Mouse (Mus musculus): ENCODE data around the gene Ibsp. TPM values are rescaled to one million over a fixed set of nuclear protein-coding genes. Genes with fewer than 3 reads are reported as not detected.
A peak's percentile ranks its signal among the peaks of the same experiment; 100 is the strongest.

Gene Ibsp
- polyA plus RNA-seq (2015; fragmentation: Nextera tagmentation; extraction: Ambion mirVana) = 0.10 and 0.22 TPM in 2 replicates

- Histone ChIP-seq H3K4me2 (no peak within 1 kb of the TSS), H3K27me3 (replicated peaks) (no peaks in the 10 kb centered on the region), H3K36me3 (no peaks in the 10 kb centered on the region), H3K9ac (no peak within 1 kb of the TSS), H3K27ac (no peak within 1 kb of the TSS), H3K9me3 (no peaks in the 10 kb centered on the region), H3K4me1 (no peaks in the 10 kb centered on the region), H3K4me3 (replicated peaks) (no peak within 1 kb of the TSS)
- WGBS = 54% methylated on average over 6 of the region's 6 CpGs
- ATAC-seq (ENCODE audit: insufficient read depth, low FRiP score, low read depth) = no peak
Observed at GRCm38 (mm10) chr5:104298994-104299393, at the start of gene Ibsp. Ibsp (plus strand) TSS chr5:104299171.

GRCm38 (mm10) chr5:104251811-104252210 lies 47.2 kb upstream of the Ibsp start:
- Histone ChIP-seq H3K27me3 (replicated peaks) (no peaks in the 10 kb centered on the region), H3K4me1 (no peaks in the 10 kb centered on the region), H3K4me3 (replicated peaks) (no peak overlapping the region), H3K9me3 (no peaks in the 10 kb centered on the region), H3K27ac (no peak overlapping the region), H3K4me2 (no peak overlapping the region), H3K9ac (no peak overlapping the region), H3K36me3 (no peaks in the 10 kb centered on the region)
- no peak for ATAC-seq (ENCODE audit: insufficient read depth, low FRiP score, low read depth)
- WGBS = 77% methylated on average over 5 of the region's 5 CpGs

GRCm38 (mm10) chr5:104256585-104256984 lies 42.4 kb upstream of the Ibsp start:
- Histone ChIP-seq H3K4me1 (no peaks in the 10 kb centered on the region), H3K4me3 (replicated peaks) (no peak overlapping the region), H3K9ac (no peak overlapping the region), H3K36me3 (no peaks in the 10 kb centered on the region), H3K27ac (no peak overlapping the region), H3K27me3 (replicated peaks) (no peaks in the 10 kb centered on the region), H3K9me3 (no peaks in the 10 kb centered on the region), H3K4me2 (no peak overlapping the region)
- 58% methylated on average over 3 of the region's 3 CpGs for WGBS
- ATAC-seq (ENCODE audit: insufficient read depth, low FRiP score, low read depth) = no peak

DNA sequence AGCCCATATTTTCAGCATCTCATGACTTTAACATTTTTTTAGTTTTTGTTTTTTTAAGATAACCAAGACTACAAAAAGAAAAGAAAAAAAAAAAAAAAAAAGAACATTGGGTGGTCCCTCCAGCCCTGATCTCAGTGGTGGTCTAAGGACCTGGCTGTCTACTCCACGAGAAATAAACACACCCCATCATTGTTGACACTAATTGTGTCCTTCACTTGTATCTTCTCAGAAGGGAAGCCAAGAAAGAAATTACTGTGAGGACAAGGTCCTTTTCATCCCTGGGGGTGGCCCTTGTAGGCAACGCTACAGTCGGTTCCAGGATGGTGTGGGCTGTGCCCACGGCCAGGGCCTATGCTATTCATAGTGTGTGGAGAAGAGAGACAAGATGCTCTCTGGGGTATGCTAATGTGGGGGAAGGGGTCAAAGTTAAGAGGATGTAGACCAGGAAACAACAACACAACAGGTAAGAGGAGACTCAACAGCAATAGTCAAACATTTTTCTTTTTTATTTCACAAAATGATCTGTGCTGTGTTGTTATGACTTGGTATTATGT lies 37.0 kb upstream of the Ibsp start:
- H3K4me3 ChIP-seq (replicated peaks) = no peak overlapping the region
- H3K9ac ChIP-seq = no peak overlapping the region
- ATAC-seq (ENCODE audit: insufficient read depth, low FRiP score, low read depth) = no peak
- no peaks in the 10 kb centered on the region for H3K27me3 ChIP-seq (replicated peaks)
- no peak overlapping the region for H3K4me2 ChIP-seq
- H3K4me1 ChIP-seq = no peaks in the 10 kb centered on the region
- WGBS = 59% methylated on average over 4 of the region's 4 CpGs
- no peak overlapping the region for H3K27ac ChIP-seq
- no peaks in the 10 kb centered on the region for H3K9me3 ChIP-seq
- H3K36me3 ChIP-seq = no peaks in the 10 kb centered on the region

DNA sequence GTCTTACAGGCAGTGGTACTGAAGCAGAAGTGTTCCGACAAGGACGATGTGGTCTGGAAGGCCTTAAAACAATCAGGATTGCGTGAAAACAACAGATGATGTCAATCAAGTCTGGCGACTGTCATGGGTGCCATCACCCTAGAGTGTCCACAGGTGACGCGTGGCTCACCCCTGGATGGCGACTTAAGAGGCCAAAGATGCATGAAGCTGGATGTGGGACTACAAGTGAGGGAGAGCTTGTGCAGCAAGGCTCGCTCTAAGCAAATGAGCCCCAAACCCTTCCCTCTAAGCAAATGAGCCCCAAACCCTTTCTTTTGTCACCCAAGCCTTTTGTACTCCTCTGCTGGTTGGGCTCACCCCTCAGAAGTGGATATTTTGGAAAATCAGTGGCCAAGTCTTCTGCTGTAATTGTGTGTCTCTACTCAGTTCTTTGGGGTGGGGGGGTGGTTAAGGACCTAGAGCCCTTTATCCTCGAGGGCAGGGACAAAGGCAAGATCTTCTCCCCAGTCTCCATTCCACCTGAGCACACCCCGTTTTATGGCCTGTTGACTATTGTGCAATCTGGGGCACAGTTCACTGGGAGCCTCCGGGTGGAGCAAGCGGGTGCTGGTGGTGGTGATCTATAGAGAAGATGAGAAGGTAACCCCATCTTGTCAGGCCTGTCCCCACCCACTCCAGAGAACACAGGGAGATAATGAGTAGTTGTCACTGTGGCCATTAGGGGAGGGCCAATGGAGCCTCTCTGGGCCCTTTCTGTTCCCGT lies 35.8 kb upstream of the Ibsp start:
- no peak overlapping the region for H3K4me3 ChIP-seq (replicated peaks)
- no peak overlapping the region for H3K27ac ChIP-seq
- H3K9ac ChIP-seq = no peak overlapping the region
- no peak overlapping the region for H3K4me2 ChIP-seq
- H3K36me3 ChIP-seq = no peaks in the 10 kb centered on the region
- no peaks in the 10 kb centered on the region for H3K4me1 ChIP-seq
- ATAC-seq (ENCODE audit: insufficient read depth, low FRiP score, low read depth) = peak; percentile 35; the same call in 1 of the 2 replicates
- WGBS = 86% methylated on average over 13 of the region's 13 CpGs
- no peaks in the 10 kb centered on the region for H3K9me3 ChIP-seq
- H3K27me3 ChIP-seq (replicated peaks) = no peaks in the 10 kb centered on the region

GRCm38 (mm10) chr5:104294201-104294600 lies 4.8 kb upstream of the Ibsp start:
- Histone ChIP-seq H3K9ac (no peak overlapping the region), H3K27ac (no peak overlapping the region), H3K27me3 (replicated peaks) (no peaks in the 10 kb centered on the region), H3K36me3 (no peaks in the 10 kb centered on the region), H3K4me1 (no peaks in the 10 kb centered on the region), H3K4me3 (replicated peaks) (no peak overlapping the region), H3K4me2 (no peak overlapping the region), H3K9me3 (no peaks in the 10 kb centered on the region)
- 69% methylated on average over 6 of the region's 6 CpGs for WGBS
- ATAC-seq (ENCODE audit: insufficient read depth, low FRiP score, low read depth) = no peak

DNA sequence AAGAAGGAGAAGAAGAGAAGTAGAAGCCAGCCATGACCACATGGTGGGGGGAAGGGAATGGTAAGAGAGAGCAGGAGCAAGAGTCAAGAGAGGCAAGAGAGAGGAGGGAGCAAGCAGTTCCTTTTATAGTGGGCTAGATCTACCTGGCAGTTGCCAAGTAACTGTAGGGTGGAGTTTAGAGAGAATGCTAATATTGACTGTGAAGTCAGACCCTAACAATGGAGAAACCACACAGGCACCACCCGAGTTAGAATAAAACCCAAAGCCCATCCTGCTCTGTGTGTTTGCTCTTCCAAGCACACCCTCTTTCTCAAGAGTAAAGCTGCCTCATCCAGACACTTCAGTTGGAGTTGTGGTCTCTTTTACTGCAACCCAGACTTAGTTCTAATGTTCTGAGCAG lies 15.1 kb downstream of the Ibsp start:
- 52% methylated on average over 1 of the region's 1 CpGs for WGBS

DNA sequence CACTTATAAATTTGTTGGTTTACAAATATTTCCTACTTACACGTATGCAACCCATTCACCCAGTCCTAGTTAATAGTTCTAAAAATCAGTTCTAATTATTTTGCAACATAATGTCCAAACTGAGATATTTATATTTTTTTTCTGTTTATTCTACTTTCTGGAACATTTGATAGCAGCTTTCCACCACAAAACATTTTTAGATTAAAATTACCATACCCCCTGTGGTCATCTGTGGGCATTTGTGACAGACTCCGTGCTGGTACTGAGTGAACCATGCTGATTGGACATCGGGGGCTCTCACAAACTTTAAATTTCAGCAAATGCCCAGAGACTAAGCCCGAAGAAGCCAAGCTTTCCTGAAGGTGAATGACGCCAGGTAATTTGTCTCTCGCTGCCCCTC lies 26.1 kb downstream of the Ibsp start, which contains the start of gene Mepe:
Gene Mepe, plus strand, starts transcription at position 301 of the 400 bp plus-strand sequence.
- no peaks in the 10 kb centered on the region for H3K4me1 ChIP-seq
- WGBS = 81% methylated on average over 6 of the region's 6 CpGs
- H3K4me3 ChIP-seq (replicated peaks) = no peak within 1 kb of the TSS
- H3K4me2 ChIP-seq = no peak within 1 kb of the TSS
- H3K27me3 ChIP-seq (replicated peaks) = no peaks in the 10 kb centered on the region
- H3K9me3 ChIP-seq = no peaks in the 10 kb centered on the region
- ATAC-seq (ENCODE audit: insufficient read depth, low FRiP score, low read depth) = no peak
- H3K27ac ChIP-seq = no peak within 1 kb of the TSS
- H3K36me3 ChIP-seq = no peaks in the 10 kb centered on the region
- H3K9ac ChIP-seq = no peak within 1 kb of the TSS

More for the DNA sequence above, 15.1 kb downstream of the Ibsp start:
- Histone ChIP-seq H3K27me3 (replicated peaks) (no peaks in the 10 kb centered on the region), H3K36me3 (no peaks in the 10 kb centered on the region), H3K4me2 (no peak overlapping the region), H3K27ac (no peak overlapping the region), H3K9me3 (no peaks in the 10 kb centered on the region), H3K4me3 (replicated peaks) (no peak overlapping the region), H3K4me1 (no peaks in the 10 kb centered on the region), H3K9ac (no peak overlapping the region)
- ATAC-seq (ENCODE audit: insufficient read depth, low FRiP score, low read depth) = peak; percentile 58; the same call in 1 of the 2 replicates

DNA sequence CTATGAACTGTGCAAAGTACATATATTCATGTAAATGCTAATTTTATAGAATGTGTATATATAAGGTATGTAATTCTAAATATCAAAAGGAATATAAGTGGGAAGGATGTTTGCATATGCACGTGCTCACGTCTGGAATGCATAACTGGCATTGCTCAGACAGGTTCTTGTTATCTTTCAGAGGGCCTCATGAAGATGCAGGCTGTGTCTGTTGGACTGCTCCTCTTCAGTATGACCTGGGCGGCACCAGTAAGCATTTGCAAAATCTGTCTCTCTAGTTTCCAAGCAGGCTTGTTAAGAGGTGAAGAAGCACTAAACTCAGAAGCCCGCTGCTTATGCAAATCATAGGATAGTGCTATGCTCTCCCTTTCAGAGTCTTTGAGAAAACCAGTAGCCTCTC lies 27.9 kb downstream of the Ibsp start:
- 67% methylated on average over 4 of the region's 4 CpGs for WGBS
- Histone ChIP-seq H3K36me3 (no peaks in the 10 kb centered on the region), H3K9me3 (no peaks in the 10 kb centered on the region), H3K4me2 (no peak overlapping the region), H3K4me1 (no peaks in the 10 kb centered on the region), H3K27me3 (replicated peaks) (no peaks in the 10 kb centered on the region; the same call in 1 of the 2 replicates), H3K27ac (no peak overlapping the region), H3K4me3 (replicated peaks) (no peak overlapping the region), H3K9ac (no peak overlapping the region)
- no peak for ATAC-seq (ENCODE audit: insufficient read depth, low FRiP score, low read depth)

- Histone ChIP-seq H3K4me1 (no peaks in the 10 kb centered on the region), H3K9ac (no peak overlapping the region), H3K27ac (no peak overlapping the region), H3K4me2 (no peak overlapping the region), H3K27me3 (replicated peaks) (no peaks in the 10 kb centered on the region; the same call in 1 of the 2 replicates), H3K36me3 (no peaks in the 10 kb centered on the region), H3K9me3 (no peaks in the 10 kb centered on the region), H3K4me3 (replicated peaks) (no peak overlapping the region)
- no peak for ATAC-seq (ENCODE audit: insufficient read depth, low FRiP score, low read depth)
- WGBS = 81% methylated on average over 8 of the region's 8 CpGs
Observed at GRCm38 (mm10) chr5:104327389-104327788, 28.4 kb downstream of the Ibsp start.

- Histone ChIP-seq H3K4me3 (replicated peaks) (no peak overlapping the region), H3K4me2 (no peak overlapping the region), H3K36me3 (no peaks in the 10 kb centered on the region), H3K9me3 (no peaks in the 10 kb centered on the region), H3K9ac (no peak overlapping the region), H3K27me3 (replicated peaks) (no peaks in the 10 kb centered on the region; the same call in 1 of the 2 replicates), H3K4me1 (no peaks in the 10 kb centered on the region), H3K27ac (no peak overlapping the region)
- ATAC-seq (ENCODE audit: insufficient read depth, low FRiP score, low read depth) = no peak
Observed at GRCm38 (mm10) chr5:104327876-104328275, 28.9 kb downstream of the Ibsp start.

DNA sequence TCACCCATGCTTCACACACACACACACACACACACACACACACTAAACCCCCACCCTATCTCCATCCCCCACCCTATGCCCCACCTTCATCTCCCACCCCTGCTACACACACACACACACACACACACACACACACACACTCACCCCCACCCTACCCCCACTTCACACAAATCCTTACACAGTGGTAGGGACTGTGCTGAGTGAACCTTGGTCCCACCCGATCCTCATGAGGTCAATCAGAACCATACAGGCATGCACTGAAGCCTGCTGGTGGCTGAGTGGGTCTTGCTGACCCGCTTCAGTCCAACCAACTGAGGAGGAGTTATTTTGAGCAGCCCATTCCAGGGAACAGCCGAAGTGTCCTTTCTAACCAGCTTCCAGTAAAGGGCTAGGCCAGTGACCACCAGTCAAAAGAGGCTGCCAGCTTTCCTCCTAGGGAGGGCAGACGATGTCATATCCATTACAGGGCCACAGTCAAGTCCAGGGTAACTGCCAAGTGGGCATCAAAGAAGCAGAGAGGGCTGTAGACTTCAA lies 29.4 kb downstream of the Ibsp start:
- 82% methylated on average over 4 of the region's 4 CpGs for WGBS
- H3K9ac ChIP-seq = no peak overlapping the region
- no peaks in the 10 kb centered on the region; the same call in 1 of the 2 replicates for H3K27me3 ChIP-seq (replicated peaks)
- no peaks in the 10 kb centered on the region for H3K36me3 ChIP-seq
- ATAC-seq (ENCODE audit: insufficient read depth, low FRiP score, low read depth) = no peak
- H3K4me2 ChIP-seq = no peak overlapping the region
- no peak overlapping the region for H3K27ac ChIP-seq
- H3K9me3 ChIP-seq = no peaks in the 10 kb centered on the region
- H3K4me3 ChIP-seq (replicated peaks) = no peak overlapping the region
- H3K4me1 ChIP-seq = no peaks in the 10 kb centered on the region

Measured in stomach, embryonic 15.5 days (tissue).